Mouse (Mus musculus): Measurements from ENCODE around the gene Osbpl2. TPM values are rescaled to one million over a fixed set of nuclear protein-coding genes. Genes with fewer than 3 reads are reported as not detected.

The Osbpl2 gene
- total and polyA plus RNA-seq, 3 experiments, result 13.3 to 25.5 TPM; not detected in 1

DNA sequence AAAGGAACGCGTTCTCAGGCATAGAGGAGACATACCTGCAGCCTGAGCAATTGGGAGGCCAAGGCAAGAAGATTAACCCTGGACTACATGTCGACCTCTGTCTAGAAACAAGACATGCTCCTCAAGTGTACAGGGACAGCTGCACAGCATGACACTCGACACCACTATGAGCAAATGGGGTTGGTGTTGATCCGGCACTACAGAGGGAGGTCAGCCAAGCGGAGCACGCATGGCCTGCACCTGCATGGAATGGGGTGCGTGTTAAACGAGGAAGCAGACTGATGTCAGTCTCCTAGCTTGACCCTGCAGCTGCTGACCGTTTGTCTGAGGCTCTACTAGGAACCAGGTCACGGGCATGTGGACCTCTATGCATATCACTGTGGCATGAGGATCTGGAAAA is 28.8 kb upstream of the Osbpl2 start:
- Histone ChIP-seq H3K4me1 (ENCODE audit: control insufficient read depth in 1 of 2, insufficient read depth in 2 of 2, low read length in 2 of 2) (no peaks in the 10 kb centered on the region), H3K79me2 (ENCODE audit: control insufficient read depth, insufficient read depth, low read length, poor library complexity) (no peaks in the 10 kb centered on the region), H3K9ac (ENCODE audit: control insufficient read depth, low read depth, low read length, poor library complexity, severe bottlenecking) (no peak overlapping the region), H3K27ac (ENCODE audit: control insufficient read depth, low read depth, low read length) (no peak overlapping the region), H3K27me3 (ENCODE audit: control insufficient read depth in 1 of 2, insufficient read depth in 2 of 2, low read length in 2 of 2) (no peaks in the 10 kb centered on the region), H3K9me3 (replicated peaks; ENCODE audit: insufficient read depth, low read length) (no peaks in the 10 kb centered on the region), H3K36me3 (ENCODE audit: control insufficient read depth in 1 of 2, insufficient read depth in 2 of 2, low read length in 2 of 2) (no peaks in the 10 kb centered on the region), H3K4me3 (ENCODE audit: control insufficient read depth in 1 of 2, insufficient read depth in 1 of 2, low read depth in 2 of 2, low read length in 2 of 2) (no peak overlapping the region)
- no peak for TF ChIP-seq BHLHE40 (IDR thresholded peaks at IDR 0.05; ENCODE audit: borderline replicate concordance, low read depth, low read length)
- no peak for TF ChIP-seq POLR2AphosphoS5 (IDR thresholded peaks at IDR 0.05; ENCODE audit: borderline replicate concordance, low read depth, low read length)
- TF ChIP-seq JUND (IDR thresholded peaks at IDR 0.05; ENCODE audit: low read depth, low read length), result no peak
- no peak for TF ChIP-seq POLR2A (IDR thresholded peaks at IDR 0.05; ENCODE audit: control insufficient read depth in 1 of 2, insufficient read depth in 1 of 2, low read depth in 1 of 2, low read length in 2 of 2, poor library complexity in 1 of 2)
- TF ChIP-seq NRF1 (IDR thresholded peaks at IDR 0.05; ENCODE audit: insufficient read depth, low read depth, low read length, poor library complexity, severe bottlenecking), result no peak
- TF ChIP-seq MAZ (IDR thresholded peaks at IDR 0.05; ENCODE audit: low read depth, low read length), result no peak
- no peak for TF ChIP-seq HCFC1 (IDR thresholded peaks at IDR 0.05; ENCODE audit: low read depth, low read length)
- TF ChIP-seq NELFE (IDR thresholded peaks at IDR 0.05; ENCODE audit: low read depth, low read length), result no peak
- TF ChIP-seq MEF2A (IDR thresholded peaks at IDR 0.05; ENCODE audit: extremely low read depth, insufficient replicate concordance, low read depth, low read length, poor library complexity, severe bottlenecking), result no peak
- TF ChIP-seq CHD2 (IDR thresholded peaks at IDR 0.05; ENCODE audit: low read length), result no peak
- no peak for TF ChIP-seq E2F4 (IDR thresholded peaks at IDR 0.05; ENCODE audit: borderline replicate concordance, low read depth, low read length)
- TF ChIP-seq ZKSCAN1 (IDR thresholded peaks at IDR 0.05; ENCODE audit: low read depth, low read length), result no peak
- TF ChIP-seq TBP (IDR thresholded peaks at IDR 0.05; ENCODE audit: low read depth, low read length), result no peak
- no peak for TF ChIP-seq ZMIZ1 (IDR thresholded peaks at IDR 0.05; ENCODE audit: low read depth, low read length)
- TF ChIP-seq MAX (IDR thresholded peaks at IDR 0.05; ENCODE audit: low read length), result no peak
- DNase-seq (ENCODE audit: low read depth, low spot score), result no peak

DNA sequence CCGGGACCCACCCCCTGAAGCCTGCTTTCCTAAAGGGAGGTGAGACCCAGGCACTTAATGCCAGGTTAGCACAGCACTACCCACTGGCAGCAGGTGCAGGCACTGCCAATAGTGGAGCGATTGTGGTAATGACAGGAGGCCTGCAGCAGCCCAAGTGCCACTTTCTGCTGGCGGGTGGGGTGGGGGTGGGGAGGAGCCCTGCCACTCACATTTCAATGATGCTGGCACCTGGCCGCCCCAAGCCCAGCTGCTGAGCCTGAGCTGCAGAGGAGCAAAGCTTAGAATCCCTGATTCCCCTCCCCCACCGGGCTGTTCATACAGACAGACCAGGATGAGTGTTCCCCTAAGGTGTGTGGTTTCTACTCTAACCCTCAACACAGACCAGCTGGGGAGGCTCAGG is 23.4 kb upstream of the Osbpl2 start:
- no peak overlapping the region for H3K4me3 ChIP-seq (ENCODE audit: control insufficient read depth in 1 of 2, insufficient read depth in 1 of 2, low read depth in 2 of 2, low read length in 2 of 2)
- TF ChIP-seq GATA1 (IDR thresholded peaks at IDR 0.05; ENCODE audit: low read depth, low read length), result no peak
- no peak for TF ChIP-seq BHLHE40 (IDR thresholded peaks at IDR 0.05; ENCODE audit: borderline replicate concordance, low read depth, low read length)
- TF ChIP-seq POLR2AphosphoS5 (IDR thresholded peaks at IDR 0.05; ENCODE audit: borderline replicate concordance, low read depth, low read length), result no peak
- TF ChIP-seq POLR2AphosphoS2 (IDR thresholded peaks at IDR 0.05; ENCODE audit: low read length), result no peak
- TF ChIP-seq CHD2 (IDR thresholded peaks at IDR 0.05; ENCODE audit: low read length), result no peak
- peaks cover 0 to 27% of the 10 kb centered on the region in 2 experiments; a peak in 3 of 4 replicates for H3K4me1 ChIP-seq (ENCODE audit: control insufficient read depth in 1 of 2, insufficient read depth in 2 of 2, low read length in 2 of 2)
- no peak for DNase-seq (ENCODE audit: low read depth, low spot score)
- H3K9ac ChIP-seq (ENCODE audit: control insufficient read depth, low read depth, low read length, poor library complexity, severe bottlenecking), result no peak overlapping the region
- no peaks in the 10 kb centered on the region for H3K27me3 ChIP-seq (ENCODE audit: control insufficient read depth in 1 of 2, insufficient read depth in 2 of 2, low read length in 2 of 2)
- no peak overlapping the region for H3K27ac ChIP-seq (ENCODE audit: control insufficient read depth, low read depth, low read length)
- H3K79me2 ChIP-seq (ENCODE audit: control insufficient read depth, insufficient read depth, low read length, poor library complexity), result no peaks in the 10 kb centered on the region
- H3K9me3 ChIP-seq (replicated peaks; ENCODE audit: insufficient read depth, low read length), result no peaks in the 10 kb centered on the region
- H3K36me3 ChIP-seq (ENCODE audit: control insufficient read depth in 1 of 2, insufficient read depth in 2 of 2, low read length in 2 of 2), result peaks cover 0 to 4% of the 10 kb centered on the region in 2 experiments; a peak in 1 of 4 replicates

Data from MEL (cell line).